Mouse (Mus musculus): ENCODE data around the gene Hspa1l. TPM values are rescaled to one million over a fixed set of nuclear protein-coding genes. Genes with fewer than 3 reads are reported as not detected.
"Not testable (repeated sequence)": the region's sequence is repeated elsewhere in the genome, so short reads cannot be mapped to it uniquely, and the experiment has no call there.

Hspa1l gene
- polyA plus RNA-seq, 1 experiment from 2014 or later: 0.16 TPM

DNA sequence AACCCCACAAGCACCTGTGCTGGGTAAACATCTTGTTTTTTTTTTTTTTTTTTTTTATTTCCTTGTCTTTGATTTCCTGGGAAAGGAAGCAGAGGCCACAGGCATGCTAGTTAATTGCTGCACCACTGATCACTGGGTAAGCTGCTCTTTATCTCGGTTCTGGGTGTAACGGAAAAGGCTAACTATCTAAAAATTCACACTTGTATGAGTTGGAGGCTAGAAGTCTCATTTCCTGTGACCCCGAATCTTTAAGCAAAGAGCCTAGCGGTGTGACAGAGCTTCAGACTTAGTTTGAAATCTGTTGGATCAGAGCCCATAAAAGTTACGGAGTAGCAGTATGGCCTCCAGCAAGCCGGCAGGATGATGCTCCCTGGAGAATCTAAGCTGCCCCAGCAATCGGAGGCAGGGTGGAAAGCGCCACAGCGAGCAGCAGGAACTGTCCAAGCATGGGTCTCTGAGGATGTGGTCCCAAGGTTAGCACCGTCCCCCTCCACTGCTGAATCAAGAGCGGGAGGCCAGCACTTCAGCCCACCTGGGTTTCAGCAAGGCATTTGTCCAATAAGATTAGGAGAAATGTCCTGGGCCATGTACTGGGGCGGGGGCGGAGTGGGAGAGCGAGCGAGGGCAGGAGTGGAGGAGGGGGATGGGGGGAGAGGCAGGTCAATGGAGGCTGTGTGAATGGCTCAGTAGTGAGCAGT is 31.0 kb upstream of the Hspa1l start:
- H3K27ac ChIP-seq: peak overlapping the region; percentile 13
- peak overlapping the region; percentile 36; the same call in 1 of the 2 replicates for H3K9ac ChIP-seq
- peak overlapping the region; percentile 61 for H3K4me2 ChIP-seq (replicated peaks)
- peaks cover 7% of the 10 kb centered on the region; the same call in 1 of the 2 replicates for H3K4me1 ChIP-seq (replicated peaks)
- H3K36me3 ChIP-seq: no peaks in the 10 kb centered on the region
- no peaks in the 10 kb centered on the region for H3K9me3 ChIP-seq
- ATAC-seq: 0 out of 2 replicates have a peak, but pooled peaks have one; percentile 26
- peak overlapping the region; percentile 24 for H3K4me3 ChIP-seq (replicated peaks)
- no peaks in the 10 kb centered on the region for H3K27me3 ChIP-seq (replicated peaks)
- WGBS: 9% methylated on average over 15 of the region's 15 CpGs

DNA sequence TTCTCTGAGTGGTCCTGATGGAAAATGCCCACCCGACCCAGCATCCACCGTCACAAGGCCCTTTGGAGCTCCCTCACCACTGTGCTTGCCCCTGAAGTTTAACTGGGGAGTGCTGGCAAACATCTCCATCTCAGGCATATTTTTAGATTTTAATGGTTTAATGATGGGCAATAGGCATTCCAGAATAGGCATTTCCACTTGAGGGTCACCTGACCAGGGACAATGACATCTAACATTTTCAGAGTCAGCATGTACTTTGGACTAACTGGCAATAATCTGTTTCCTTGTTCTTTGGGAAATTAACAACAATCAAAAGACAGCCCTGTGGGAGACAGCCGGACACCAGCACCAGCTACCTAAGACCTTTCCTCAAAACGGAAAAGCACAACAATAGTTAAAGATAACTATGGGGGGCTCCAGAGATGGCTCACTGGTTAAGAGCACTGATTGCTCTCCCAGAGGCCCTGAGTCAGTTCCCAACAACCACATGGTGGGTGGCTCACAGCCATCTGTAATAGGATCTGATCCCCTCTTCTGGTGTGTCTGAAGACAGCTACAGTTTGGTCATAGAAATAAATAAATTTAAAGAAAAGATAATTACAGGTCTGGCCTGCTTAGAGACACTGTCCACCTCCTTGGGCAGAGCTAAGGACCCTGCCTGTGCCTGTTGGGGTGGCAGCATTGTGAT is 29.2 kb upstream of the Hspa1l start:
- 0 out of 2 replicates have a peak overlapping the region, but pooled peaks have one; percentile 7 for H3K4me2 ChIP-seq (replicated peaks)
- H3K27ac ChIP-seq: peak overlapping the region; percentile 66

DNA sequence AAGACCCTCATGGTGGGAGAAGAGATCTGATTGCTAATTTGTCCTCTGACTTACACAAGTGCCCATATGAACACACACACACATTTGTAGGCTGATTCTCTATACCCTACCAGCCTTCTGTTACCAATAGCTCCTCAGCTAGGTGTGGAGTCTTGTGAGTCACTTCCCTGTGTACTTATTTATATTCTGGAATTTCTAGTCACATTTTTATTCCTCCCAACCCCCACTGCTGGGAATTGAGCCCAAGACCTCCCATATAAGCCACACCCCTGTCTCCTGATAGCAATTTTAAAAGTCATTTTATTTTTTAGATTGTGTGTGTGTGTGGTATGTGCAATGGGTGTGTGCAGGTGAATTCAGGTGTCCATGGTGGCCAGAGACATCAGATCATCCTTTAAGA is 28.1 kb upstream of the Hspa1l start:
- no peak overlapping the region for H3K4me3 ChIP-seq (replicated peaks)
- no peaks in the 10 kb centered on the region for H3K36me3 ChIP-seq
- H3K27ac ChIP-seq: 0 out of 2 replicates have a peak overlapping the region, but pooled peaks have one; percentile 22
- no peaks in the 10 kb centered on the region for H3K27me3 ChIP-seq (replicated peaks)
- no peak overlapping the region for H3K9ac ChIP-seq
- no peak for ATAC-seq
- H3K4me1 ChIP-seq (replicated peaks): peaks cover 7% of the 10 kb centered on the region; the same call in 1 of the 2 replicates
- no peaks in the 10 kb centered on the region for H3K9me3 ChIP-seq
- H3K4me2 ChIP-seq (replicated peaks): no peak overlapping the region

More for the DNA sequence above, 29.2 kb upstream of the Hspa1l start:
- 55% methylated on average over 4 of the region's 4 CpGs for WGBS
- Histone ChIP-seq H3K4me3 (replicated peaks) (no peak overlapping the region), H3K27me3 (replicated peaks) (no peaks in the 10 kb centered on the region), H3K4me1 (replicated peaks) (peaks cover 7% of the 10 kb centered on the region; the same call in 1 of the 2 replicates), H3K9ac (no peak overlapping the region), H3K36me3 (no peaks in the 10 kb centered on the region), H3K9me3 (no peaks in the 10 kb centered on the region)
- peak; percentile 61 for ATAC-seq

DNA sequence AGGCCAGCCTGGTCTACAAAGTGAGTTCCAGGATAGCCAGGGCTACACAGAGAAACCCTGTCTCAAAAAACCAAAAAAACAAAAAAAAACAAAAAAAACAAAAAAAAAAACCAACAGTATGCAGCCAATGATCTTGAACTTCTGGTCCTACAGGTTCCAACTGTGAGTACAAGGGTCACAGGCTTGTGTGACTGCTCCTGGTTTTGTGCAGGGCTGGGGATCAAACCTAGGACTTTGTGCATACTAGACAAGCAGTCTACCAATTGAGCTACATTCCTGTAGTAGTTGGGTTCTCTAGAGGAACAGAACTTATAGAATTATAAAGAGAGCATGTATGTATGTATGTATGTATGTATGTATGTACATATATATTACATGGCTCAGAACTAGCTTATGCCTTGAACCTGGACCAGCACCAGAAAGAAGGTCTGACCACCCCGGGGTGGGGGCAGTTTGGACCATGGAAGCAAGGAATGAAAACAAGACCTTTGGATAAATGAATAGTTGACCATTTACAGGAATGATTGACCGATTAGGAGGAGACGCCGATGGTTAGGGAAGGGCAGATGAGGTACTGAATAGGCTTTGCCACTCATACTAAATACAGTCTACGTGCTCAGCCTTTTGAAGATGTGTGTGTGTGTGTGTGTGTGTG is 25.9 kb upstream of the Hspa1l start:
- Histone ChIP-seq H3K27me3 (replicated peaks) (no peaks in the 10 kb centered on the region), H3K36me3 (peaks cover 8% of the 10 kb centered on the region), H3K4me1 (replicated peaks) (peaks cover 11% of the 10 kb centered on the region; the same call in 1 of the 2 replicates), H3K9ac (no peak overlapping the region), H3K9me3 (no peaks in the 10 kb centered on the region), H3K4me2 (replicated peaks) (no peak overlapping the region), H3K27ac (no peak overlapping the region), H3K4me3 (replicated peaks) (no peak overlapping the region)
- ATAC-seq: no peak
- 82% methylated on average over 5 of the region's 5 CpGs for WGBS

DNA sequence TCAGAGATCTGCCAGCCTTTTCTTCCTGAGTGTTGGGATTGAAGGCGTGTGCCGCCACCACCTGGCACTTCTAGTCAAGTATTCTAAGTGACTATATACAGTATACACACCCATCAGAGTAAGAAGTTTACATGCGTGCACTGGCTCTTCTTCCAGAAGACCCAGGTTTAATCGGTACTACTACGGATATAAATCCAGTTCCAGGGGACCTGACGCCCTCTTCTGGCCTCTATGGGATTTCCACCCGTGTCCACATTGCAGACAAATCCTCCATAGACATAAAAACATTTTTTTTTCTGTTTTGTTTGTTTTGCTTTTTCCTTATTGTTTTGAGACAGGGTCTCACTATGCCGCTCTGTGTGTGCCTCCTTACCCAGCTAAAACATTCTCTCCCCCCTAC is 24.9 kb upstream of the Hspa1l start:
- no peak overlapping the region for H3K27ac ChIP-seq
- peaks cover 7% of the 10 kb centered on the region; the same call in 1 of the 2 replicates for H3K4me1 ChIP-seq (replicated peaks)
- peaks cover 8% of the 10 kb centered on the region for H3K36me3 ChIP-seq
- H3K4me2 ChIP-seq (replicated peaks): no peak overlapping the region
- no peak overlapping the region for H3K4me3 ChIP-seq (replicated peaks)
- no peak for ATAC-seq
- no peaks in the 10 kb centered on the region for H3K27me3 ChIP-seq (replicated peaks)
- 19% methylated on average over 8 of the region's 8 CpGs for WGBS
- H3K9ac ChIP-seq: no peak overlapping the region
- H3K9me3 ChIP-seq: no peaks in the 10 kb centered on the region

DNA sequence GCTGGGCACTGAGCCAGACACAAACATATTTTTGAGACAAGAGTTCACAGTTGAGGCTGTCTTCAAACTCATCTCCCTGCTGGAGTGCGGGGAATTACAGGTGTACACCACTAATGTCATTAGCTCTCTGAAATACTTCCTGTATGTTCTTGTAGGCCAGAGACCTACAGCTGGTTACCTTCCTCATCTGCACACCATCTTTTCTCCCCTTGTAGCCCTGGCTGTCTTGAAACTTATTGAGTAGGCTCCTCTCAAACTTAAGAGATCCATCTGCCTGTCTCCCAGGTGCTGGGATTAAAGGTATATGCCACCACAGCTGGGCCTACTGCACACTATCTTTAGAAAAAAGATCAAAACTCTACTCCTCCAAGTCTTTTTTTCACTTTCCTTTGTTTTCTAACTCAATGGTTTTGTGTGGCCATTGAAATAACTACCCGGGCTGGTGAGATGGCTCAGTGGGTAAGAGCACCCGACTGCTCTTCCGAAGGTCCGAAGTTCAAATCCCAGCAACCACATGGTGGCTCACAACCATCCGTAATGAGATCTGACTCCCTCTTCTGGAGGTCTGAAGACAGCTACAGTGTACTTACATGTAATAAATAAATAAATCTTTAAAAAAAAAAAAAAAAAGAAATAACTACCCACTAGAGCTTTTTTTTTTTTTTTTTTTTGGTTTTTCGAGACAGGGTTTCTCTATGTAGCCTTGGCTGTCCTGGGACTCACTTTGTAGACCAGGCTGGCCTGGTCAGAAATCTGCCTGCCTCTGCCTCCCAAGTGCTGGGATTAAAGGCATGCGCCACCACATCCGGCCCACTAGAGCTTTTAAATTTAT is 23.6 kb upstream of the Hspa1l start:
- H3K27ac ChIP-seq: peak overlapping the region; percentile 82
- WGBS: 58% methylated on average over 9 of the region's 9 CpGs
- H3K4me1 ChIP-seq (replicated peaks); H3K27me3 ChIP-seq (replicated peaks); H3K4me2 ChIP-seq (replicated peaks); H3K36me3 ChIP-seq; H3K9ac ChIP-seq; H3K4me3 ChIP-seq (replicated peaks); H3K9me3 ChIP-seq; ATAC-seq: not testable (repeated sequence)

DNA sequence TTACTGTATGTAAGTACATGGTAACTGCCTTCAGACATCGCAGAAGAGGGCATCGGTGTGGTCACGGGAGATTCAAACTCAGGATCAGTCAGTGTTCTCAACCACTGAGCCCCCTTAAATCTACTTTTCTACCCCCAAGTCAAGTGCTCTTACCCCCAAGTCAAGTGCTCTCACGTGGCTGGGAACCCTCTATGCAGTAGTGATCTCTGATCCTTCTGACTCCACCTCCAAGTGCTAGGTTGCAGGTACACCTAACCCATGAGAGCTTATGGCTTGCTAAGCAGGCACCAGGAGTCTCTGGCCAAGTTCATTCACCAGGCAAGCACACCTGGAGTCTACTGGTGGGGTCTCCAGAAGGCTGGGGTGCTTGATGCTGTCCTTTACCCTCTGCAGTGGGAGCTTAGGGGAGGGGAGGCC is 22.9 kb upstream of the Hspa1l start:
- H3K27me3 ChIP-seq (replicated peaks): no peaks in the 10 kb centered on the region
- H3K27ac ChIP-seq: peak overlapping the region; percentile 82
- 0 out of 2 replicates have a peak overlapping the region, but pooled peaks have one; percentile 9 for H3K4me3 ChIP-seq (replicated peaks)
- H3K36me3 ChIP-seq: peaks cover 8% of the 10 kb centered on the region
- ATAC-seq: peak; percentile 7; the same call in 1 of the 2 replicates
- peak overlapping the region; percentile 55 for H3K4me2 ChIP-seq (replicated peaks)
- H3K9me3 ChIP-seq: no peaks in the 10 kb centered on the region
- H3K9ac ChIP-seq: peak overlapping the region; percentile 89; the same call in 1 of the 2 replicates
- 45% methylated on average over 4 of the region's 4 CpGs for WGBS
- H3K4me1 ChIP-seq (replicated peaks): peaks cover 7% of the 10 kb centered on the region; the same call in 1 of the 2 replicates

DNA sequence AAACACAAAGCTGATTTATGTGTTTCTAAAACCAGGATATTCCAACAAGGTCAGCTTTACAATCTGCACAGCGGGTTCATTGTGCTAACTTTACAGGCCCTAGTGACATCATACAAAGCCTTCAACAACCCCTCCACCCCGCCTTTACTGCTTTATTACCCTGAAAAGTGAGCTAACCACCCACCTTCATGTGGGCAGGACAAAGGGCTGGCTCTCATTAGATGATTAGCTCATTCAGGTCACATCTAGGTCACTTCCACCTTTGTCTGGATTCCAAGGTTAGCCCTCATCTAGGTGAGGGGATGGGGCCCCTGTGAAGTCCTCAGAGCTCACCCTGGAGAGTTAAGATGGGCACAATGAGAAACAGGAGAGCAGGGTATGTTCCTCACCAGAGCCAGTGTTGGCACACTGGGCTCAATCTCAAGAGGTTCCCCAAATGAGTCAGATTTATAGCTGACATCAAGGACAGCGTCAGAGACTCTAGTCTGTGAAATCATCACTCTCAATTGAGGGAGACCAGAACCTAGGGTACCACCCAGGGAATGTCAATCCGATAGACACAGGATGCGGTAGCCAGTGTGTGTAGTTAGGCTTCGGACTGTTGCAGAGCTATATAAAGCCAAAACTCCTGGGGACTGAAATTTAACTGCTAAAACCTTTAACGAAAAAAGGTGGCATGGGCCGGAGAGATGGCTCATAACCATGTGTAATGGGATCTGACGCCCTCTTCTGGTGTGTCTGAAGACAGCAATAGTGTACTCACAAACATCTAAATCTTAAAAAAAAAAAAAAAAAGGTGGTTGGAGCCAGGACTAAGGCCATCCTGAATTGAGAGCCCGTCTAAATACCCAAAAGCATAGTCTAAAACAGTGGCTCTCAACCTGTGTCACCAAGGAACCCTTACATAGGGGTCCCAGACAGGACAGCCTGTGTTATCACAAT is 21.7 kb upstream of the Hspa1l start:
- ATAC-seq: peak; percentile 68
- no peaks in the 10 kb centered on the region for H3K27me3 ChIP-seq (replicated peaks)
- peaks cover 7% of the 10 kb centered on the region; the same call in 1 of the 2 replicates for H3K4me1 ChIP-seq (replicated peaks)
- H3K9ac ChIP-seq: peak overlapping the region; percentile 89
- WGBS: 19% methylated on average over 10 of the region's 10 CpGs
- no peaks in the 10 kb centered on the region for H3K9me3 ChIP-seq
- H3K36me3 ChIP-seq: peaks cover 8% of the 10 kb centered on the region
- peak overlapping the region; percentile 82 for H3K27ac ChIP-seq
- peak overlapping the region; percentile 55 for H3K4me2 ChIP-seq (replicated peaks)
- H3K4me3 ChIP-seq (replicated peaks): peak overlapping the region; percentile 77

DNA sequence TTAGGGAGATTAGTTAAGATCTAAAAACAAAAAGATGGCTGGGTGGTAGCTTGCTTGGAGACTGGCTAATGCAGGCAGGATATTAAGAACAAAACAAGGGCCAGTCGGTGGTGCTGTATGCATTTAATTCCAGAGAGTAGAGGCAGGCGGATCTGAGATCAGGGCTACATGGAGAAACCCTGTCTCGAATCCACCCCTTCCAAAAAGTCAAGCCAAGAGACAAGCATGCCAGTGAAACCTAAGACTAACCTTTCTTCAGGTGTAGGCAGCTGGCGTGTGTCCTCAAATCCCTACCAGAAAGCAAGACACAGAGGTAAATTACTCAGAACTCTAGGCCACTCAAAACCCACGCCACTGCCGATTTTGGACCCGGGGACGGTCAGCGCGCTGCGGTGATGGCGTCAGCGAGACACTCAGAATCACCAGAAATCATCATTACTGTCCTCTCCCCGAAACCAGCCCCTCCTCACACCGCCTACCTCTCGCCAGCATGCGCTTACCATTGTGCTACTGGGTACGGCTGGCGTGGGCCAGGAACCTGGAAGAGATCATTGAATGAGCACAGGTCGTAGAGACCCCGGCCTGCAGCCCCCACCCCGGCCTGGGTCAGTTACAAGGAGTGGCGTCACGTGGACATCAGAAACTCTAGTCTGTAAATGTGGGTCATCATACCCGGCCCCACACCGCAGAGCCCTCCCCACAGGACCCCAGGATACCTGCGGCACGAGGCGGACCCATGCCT is 20.7 kb upstream of the Hspa1l start:
- ATAC-seq: no peak; the same call in 1 of the 2 replicates
- H3K9me3 ChIP-seq: no peaks in the 10 kb centered on the region
- no peaks in the 10 kb centered on the region for H3K27me3 ChIP-seq (replicated peaks)
- peak overlapping the region; percentile 77 for H3K4me3 ChIP-seq (replicated peaks)
- peaks cover 8% of the 10 kb centered on the region for H3K36me3 ChIP-seq
- peak overlapping the region; percentile 55 for H3K4me2 ChIP-seq (replicated peaks)
- peak overlapping the region; percentile 89 for H3K9ac ChIP-seq
- peak overlapping the region; percentile 82 for H3K27ac ChIP-seq
- WGBS: under 1% methylated on average over 29 of the region's 29 CpGs
- peaks cover 7% of the 10 kb centered on the region; the same call in 1 of the 2 replicates for H3K4me1 ChIP-seq (replicated peaks)

DNA sequence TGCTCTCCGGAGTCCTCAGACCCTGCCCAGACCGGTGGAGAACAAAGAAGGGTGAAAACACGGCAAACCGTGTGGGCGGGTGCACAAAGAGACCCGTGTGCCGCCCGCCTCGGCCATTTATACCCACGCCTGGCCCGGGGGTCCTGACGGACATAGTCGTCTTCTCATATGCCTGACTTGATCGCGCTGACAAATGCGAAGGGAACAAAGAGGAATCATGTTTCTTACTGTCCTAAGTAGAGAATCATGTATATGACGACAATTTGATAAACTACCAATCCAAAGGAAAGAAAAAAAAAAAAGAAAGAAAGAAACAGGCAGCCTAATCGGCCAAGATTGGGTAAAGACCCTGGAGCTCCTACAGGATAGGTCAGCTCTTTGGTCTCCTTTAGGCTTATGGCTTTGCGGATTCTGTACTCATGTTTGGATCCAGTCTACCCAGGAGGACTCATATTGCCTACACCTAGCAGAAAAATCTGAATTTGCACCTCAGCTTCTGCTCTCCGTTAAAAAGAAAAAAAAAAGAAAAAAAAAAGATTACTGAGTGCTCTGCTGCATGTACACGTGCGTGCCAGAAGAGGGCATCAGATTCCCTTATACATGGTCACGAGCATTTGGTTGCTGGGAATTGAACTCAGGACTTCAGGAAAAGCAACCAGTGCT is 20.0 kb upstream of the Hspa1l start:
- Histone ChIP-seq H3K27me3 (replicated peaks) (no peaks in the 10 kb centered on the region), H3K27ac (peak overlapping the region; percentile 82), H3K36me3 (peaks cover 8% of the 10 kb centered on the region), H3K4me3 (replicated peaks) (peak overlapping the region; percentile 77), H3K4me2 (replicated peaks) (peak overlapping the region; percentile 55), H3K4me1 (replicated peaks) (peaks cover 7% of the 10 kb centered on the region; the same call in 1 of the 2 replicates), H3K9me3 (no peaks in the 10 kb centered on the region), H3K9ac (peak overlapping the region; percentile 89)
- ATAC-seq: peak; percentile 75
- WGBS: under 1% methylated on average over 23 of the region's 23 CpGs

Measured in intestine, embryonic 15.5 days (tissue).